In the genomic region with DNA sequence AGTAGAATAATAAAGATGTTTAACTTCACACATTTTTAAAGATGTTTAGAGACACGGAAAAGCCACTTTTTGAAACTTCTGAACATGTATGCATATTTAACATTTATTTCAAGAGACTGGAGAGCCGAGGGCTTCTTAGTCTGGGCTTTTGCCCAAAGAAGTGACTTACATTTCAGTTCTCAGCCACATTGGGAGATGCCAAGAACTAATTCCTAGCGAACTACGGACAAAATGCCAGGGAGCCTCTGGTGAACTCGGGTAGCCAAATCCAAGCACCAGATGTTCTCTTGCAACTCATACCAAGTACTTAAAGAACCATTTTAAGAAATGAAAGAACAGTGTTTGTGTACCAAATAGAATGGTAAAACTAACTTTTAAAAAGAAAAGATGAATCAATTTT, we compare ENCODE assay signal across 22 mouse cellular contexts.
DNase-seq lines count a peak whose midpoint lies in the region; ATAC-seq and TF ChIP-seq lines count a peak whose summit lies in the region.
"Had no signal": no experiment of that assay in that cellular context is flagged by ENCODE, and none has a peak within 500 bp of the region (broad histone marks: within the 10 kb centered on the region; RNA-seq: fewer than 3 reads in every experiment).

No protein-coding gene starts in this region.

- H3K4me3 ChIP-seq in embryonic facial prominence, embryonic 14.5 days (ENCODE audit: low read depth, low read length): no peak overlapping the region
- H3K4me3 ChIP-seq in embryonic facial prominence, embryonic 10.5 days: no peak overlapping the region
- no peak overlapping the region for H3K4me3 ChIP-seq in hindbrain, postnatal 0 days (ENCODE audit: low read length)
- H3K4me3 ChIP-seq in hindbrain, embryonic 12.5 days: no peak overlapping the region
- H3K4me3 ChIP-seq in midbrain, postnatal 0 days (ENCODE audit: low read depth, low read length): no peak overlapping the region
- H3K4me3 ChIP-seq in midbrain, embryonic 11.5 days (ENCODE audit: low read depth, low read length): no peak overlapping the region
- H3K4me3 ChIP-seq: embryonic facial prominence, embryonic 12.5 days; left cerebral cortex, adult 2 months; limb, embryonic 12.5 days; liver, embryonic 13.5 days had no signal

- no peaks in the 10 kb centered on the region for H3K9me3 ChIP-seq in embryonic facial prominence, embryonic 14.5 days (ENCODE audit: control insufficient read depth, low read length)
- no peaks in the 10 kb centered on the region for H3K9me3 ChIP-seq in embryonic facial prominence, embryonic 10.5 days
- no peaks in the 10 kb centered on the region for H3K9me3 ChIP-seq in hindbrain, postnatal 0 days (ENCODE audit: low read length)
- no peaks in the 10 kb centered on the region for H3K9me3 ChIP-seq in hindbrain, embryonic 12.5 days (replicated peaks)
- no peaks in the 10 kb centered on the region for H3K9me3 ChIP-seq in midbrain, postnatal 0 days (ENCODE audit: low read length)
- no peaks in the 10 kb centered on the region for H3K9me3 ChIP-seq in midbrain, embryonic 11.5 days (ENCODE audit: control insufficient read depth, low read length)
- H3K9me3 ChIP-seq: embryonic facial prominence, embryonic 12.5 days; G1E; limb, embryonic 12.5 days; liver, embryonic 13.5 days had no signal

- H3K36me3 ChIP-seq in embryonic facial prominence, embryonic 14.5 days (ENCODE audit: control insufficient read depth, insufficient read depth, low read length): no peaks in the 10 kb centered on the region
- no peaks in the 10 kb centered on the region for H3K36me3 ChIP-seq in embryonic facial prominence, embryonic 10.5 days (replicated peaks)
- H3K36me3 ChIP-seq in hindbrain, postnatal 0 days (ENCODE audit: insufficient read depth, low read length): no peaks in the 10 kb centered on the region
- H3K36me3 ChIP-seq in hindbrain, embryonic 12.5 days: no peaks in the 10 kb centered on the region
- no peaks in the 10 kb centered on the region for H3K36me3 ChIP-seq in midbrain, postnatal 0 days (ENCODE audit: insufficient read depth, low read length)
- no peaks in the 10 kb centered on the region for H3K36me3 ChIP-seq in midbrain, embryonic 11.5 days (ENCODE audit: control insufficient read depth, insufficient read depth, low read length)
- H3K36me3 ChIP-seq: embryonic facial prominence, embryonic 12.5 days; G1E; limb, embryonic 12.5 days; liver, embryonic 13.5 days had no signal

- no peaks in the 10 kb centered on the region for H3K27me3 ChIP-seq in embryonic facial prominence, embryonic 14.5 days (replicated peaks; ENCODE audit: control insufficient read depth, insufficient read depth, low read length)
- no peaks in the 10 kb centered on the region for H3K27me3 ChIP-seq in embryonic facial prominence, embryonic 10.5 days (replicated peaks; ENCODE audit: low read depth, poor library complexity, severe bottlenecking)
- no peaks in the 10 kb centered on the region for H3K27me3 ChIP-seq in hindbrain, postnatal 0 days (ENCODE audit: insufficient read depth, low read length)
- no peaks in the 10 kb centered on the region for H3K27me3 ChIP-seq in hindbrain, embryonic 12.5 days
- no peaks in the 10 kb centered on the region for H3K27me3 ChIP-seq in midbrain, postnatal 0 days (ENCODE audit: insufficient read depth, low read length)
- H3K27me3 ChIP-seq in midbrain, embryonic 11.5 days (ENCODE audit: control insufficient read depth, insufficient read depth, low read length): no peaks in the 10 kb centered on the region
- H3K27me3 ChIP-seq: embryonic facial prominence, embryonic 12.5 days; limb, embryonic 12.5 days; liver, embryonic 13.5 days had no signal

- H3K9ac ChIP-seq in embryonic facial prominence, embryonic 14.5 days (ENCODE audit: low read depth, low read length): no peak overlapping the region
- H3K9ac ChIP-seq in hindbrain, postnatal 0 days (replicated peaks; ENCODE audit: low read length): no peak overlapping the region
- H3K9ac ChIP-seq in hindbrain, embryonic 12.5 days: no peak overlapping the region
- H3K9ac ChIP-seq in midbrain, postnatal 0 days (replicated peaks; ENCODE audit: low read length, poor library complexity, severe bottlenecking): no peak overlapping the region
- H3K9ac ChIP-seq in midbrain, embryonic 11.5 days (ENCODE audit: low read length): no peak overlapping the region
- H3K9ac ChIP-seq: embryonic facial prominence, embryonic 12.5 days; limb, embryonic 12.5 days; liver, embryonic 13.5 days had no signal

- ATAC-seq in embryonic facial prominence, embryonic 14.5 days (ENCODE audit: low read depth): no peak
- ATAC-seq in hindbrain, postnatal 0 days: no peak
- ATAC-seq in hindbrain, embryonic 12.5 days (ENCODE audit: low FRiP score): no peak
- no peak for ATAC-seq in midbrain, postnatal 0 days (ENCODE audit: low FRiP score)
- no peak for ATAC-seq in midbrain, embryonic 11.5 days (ENCODE audit: low FRiP score)
- ATAC-seq: inflammation-experienced regulatory T-cells, adult 6 months had no signal

- no peak overlapping the region for H3K4me2 ChIP-seq in embryonic facial prominence, embryonic 14.5 days (ENCODE audit: low read depth, low read length)
- no peak overlapping the region for H3K4me2 ChIP-seq in hindbrain, postnatal 0 days (ENCODE audit: low read depth, low read length)
- H3K4me2 ChIP-seq in hindbrain, embryonic 12.5 days (replicated peaks): no peak overlapping the region
- H3K4me2 ChIP-seq in midbrain, postnatal 0 days (ENCODE audit: low read depth, low read length, poor library complexity, severe bottlenecking): no peak overlapping the region
- H3K4me2 ChIP-seq in midbrain, embryonic 11.5 days: no peak overlapping the region
- H3K4me2 ChIP-seq: embryonic facial prominence, embryonic 12.5 days; heart, embryonic 11.5 days; limb, embryonic 12.5 days; liver, embryonic 13.5 days had no signal

- no peak overlapping the region for H3K27ac ChIP-seq in embryonic facial prominence, embryonic 14.5 days (replicated peaks; ENCODE audit: low read depth, low read length)
- no peak overlapping the region for H3K27ac ChIP-seq in embryonic facial prominence, embryonic 10.5 days (replicated peaks)
- H3K27ac ChIP-seq in hindbrain, postnatal 0 days: no peak overlapping the region
- no peak overlapping the region for H3K27ac ChIP-seq in hindbrain, embryonic 12.5 days
- H3K27ac ChIP-seq in midbrain, postnatal 0 days (ENCODE audit: low read depth, low read length): no peak overlapping the region
- no peak overlapping the region for H3K27ac ChIP-seq in midbrain, embryonic 11.5 days (ENCODE audit: low read depth, low read length)
- H3K27ac ChIP-seq: embryonic facial prominence, embryonic 12.5 days; left cerebral cortex, adult 2 months; limb, embryonic 12.5 days; liver, embryonic 13.5 days had no signal

- DNase-seq in embryonic facial prominence, embryonic 14.5 days (ENCODE audit: low spot score): peak; percentile 70
- DNase-seq in embryonic facial prominence, embryonic 10.5 days (ENCODE audit: low spot score): no peak
- peak; percentile 34 for DNase-seq in hindbrain, postnatal 0 days (ENCODE audit: low spot score)
- peak; percentile 42 for DNase-seq in midbrain, postnatal 0 days (ENCODE audit: low spot score)
- DNase-seq in midbrain, embryonic 11.5 days (ENCODE audit: low spot score, missing footprints): no peak
- DNase-seq in embryo, embryonic 11 days: no peak
- DNase-seq: adrenal gland, postnatal 25 days; cerebellum, adult 2 months; heart, postnatal 10 days; kidney, adult 8-10 months; kidney, postnatal 4 days; layer of hippocampus, adult 9-11 months; liver, embryonic 13.5 days; lung, postnatal 36 days; thymus, postnatal 14 days had no signal

- WGBS in embryonic facial prominence, embryonic 14.5 days: 51% methylated on average over 5 of the region's 5 CpGs
- 88% methylated on average over 5 of the region's 5 CpGs for WGBS in embryonic facial prominence, embryonic 10.5 days
- WGBS in hindbrain, postnatal 0 days: 58% methylated on average over 5 of the region's 5 CpGs
- 89% methylated on average over 5 of the region's 5 CpGs for WGBS in hindbrain, embryonic 12.5 days
- WGBS in midbrain, postnatal 0 days: 74% methylated on average over 5 of the region's 5 CpGs
- WGBS in midbrain, embryonic 11.5 days: 85% methylated on average over 5 of the region's 5 CpGs

- TF ChIP-seq CTCF in hindbrain, postnatal 0 days (IDR thresholded peaks at IDR 0.05; ENCODE audit: low read depth): no peak
- no peak for TF ChIP-seq CTCF in midbrain, postnatal 0 days (IDR thresholded peaks at IDR 0.05)

- no peaks in the 10 kb centered on the region for H3K4me1 ChIP-seq in embryonic facial prominence, embryonic 14.5 days (ENCODE audit: control insufficient read depth, insufficient read depth, low read length)
- no peaks in the 10 kb centered on the region for H3K4me1 ChIP-seq in embryonic facial prominence, embryonic 10.5 days
- H3K4me1 ChIP-seq in hindbrain, postnatal 0 days (ENCODE audit: insufficient read depth, low read length): no peaks in the 10 kb centered on the region
- no peaks in the 10 kb centered on the region for H3K4me1 ChIP-seq in hindbrain, embryonic 12.5 days
- H3K4me1 ChIP-seq in midbrain, postnatal 0 days (ENCODE audit: insufficient read depth, low read length): no peaks in the 10 kb centered on the region
- no peaks in the 10 kb centered on the region for H3K4me1 ChIP-seq in midbrain, embryonic 11.5 days (ENCODE audit: control insufficient read depth, insufficient read depth, low read length)
- H3K4me1 ChIP-seq: embryonic facial prominence, embryonic 12.5 days; limb, embryonic 12.5 days; liver, embryonic 13.5 days had no signal

Comparison
In these comparisons a context has a peak if more than half of its experiments do, and no peak if none do; other contexts are left out.
1. DNase-seq: peak in embryonic facial prominence, embryonic 14.5 days (single experiment), hindbrain, postnatal 0 days (single experiment) and midbrain, postnatal 0 days (single experiment); none in embryonic facial prominence, embryonic 10.5 days (single experiment), midbrain, embryonic 11.5 days (single experiment) and embryo, embryonic 11 days (single experiment).